Mouse (Mus musculus) ES-E14 (cell line): ENCODE measurements around the gene Stxbp2.

ENCODE experiments used
- HCFC1 ChIP-seq: IDR thresholded peaks from 2 replicates; pipeline ENCODE4 v1.6.1; 2012; ENCODE audit warnings: low read length, inconsistent platforms, borderline replicate concordance; ENCODE audit not compliant: insufficient read depth
- MAFK ChIP-seq: IDR thresholded peaks from 2 replicates; pipeline ENCODE4 v1.6.1; 2014; ENCODE audit warnings: mild to moderate bottlenecking, low read depth, low read length, inconsistent platforms; ENCODE audit not compliant: insufficient read depth
- ZC3H11A ChIP-seq: IDR thresholded peaks from 2 replicates; pipeline ENCODE4 v1.6.1; 2012; ENCODE audit warnings: low read depth, mild to moderate bottlenecking, inconsistent platforms, low read length, borderline replicate concordance
- ZNF384 ChIP-seq: IDR thresholded peaks from 2 replicates; pipeline ENCODE4 v1.6.1; 2012; ENCODE audit warnings: low read depth, low read length, inconsistent platforms

DNA sequence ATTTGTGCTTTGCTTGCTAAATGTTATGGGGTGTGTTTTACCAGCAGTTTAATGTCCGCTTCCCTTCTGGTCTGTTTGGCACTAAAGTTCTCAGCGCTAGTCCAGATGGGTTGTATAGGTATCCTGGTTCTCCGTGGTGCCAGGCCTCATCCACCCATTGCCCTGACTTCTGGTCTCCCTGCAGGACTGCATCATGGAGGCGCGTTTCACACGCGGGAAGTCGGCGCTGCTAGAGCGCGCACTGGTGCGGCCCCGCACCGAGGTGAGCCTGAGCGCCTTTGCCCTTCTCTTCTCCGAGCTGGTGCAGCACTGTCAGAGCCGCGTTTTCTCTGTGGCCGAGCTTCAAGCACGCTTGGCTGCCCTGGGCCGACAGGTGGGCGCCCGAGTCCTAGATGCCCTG lies 48.1 kb downstream of the Stxbp2 start:
- TF ChIP-seq ZNF384: no peak
- no peak for TF ChIP-seq MAFK
- TF ChIP-seq HCFC1: no peak
- no peak for TF ChIP-seq ZC3H11A
